Mouse (Mus musculus): ENCODE data around the gene Slc5a1. TPM values are rescaled to one million over a fixed set of nuclear protein-coding genes. Genes with fewer than 3 reads are reported as not detected.

The Slc5a1 gene
- polyA plus RNA-seq, 1 experiment from 2014 or later, result 5.1 TPM

- Histone ChIP-seq H3K36me3 (ENCODE audit: control insufficient read depth, insufficient read depth, low read length) (no peaks in the 10 kb centered on the region), H3K4me1 (ENCODE audit: control insufficient read depth, insufficient read depth, low read length) (no peaks in the 10 kb centered on the region), H3K4me2 (replicated peaks; ENCODE audit: low read depth, low read length) (no peak overlapping the region), H3K27me3 (ENCODE audit: control insufficient read depth, insufficient read depth, low read length) (peaks cover 29% of the 10 kb centered on the region), H3K4me3 (ENCODE audit: low read length) (no peak overlapping the region), H3K9me3 (ENCODE audit: control insufficient read depth, low read length) (no peaks in the 10 kb centered on the region), H3K9ac (ENCODE audit: low read depth, low read length) (no peak overlapping the region), H3K27ac (ENCODE audit: low read depth, low read length) (no peak overlapping the region)
- ATAC-seq (ENCODE audit: low FRiP score, low TSS enrichment), result no peak
- 38% methylated on average over 1 of the region's 1 CpGs for WGBS
These were observed 857 bp downstream of the Slc5a1 start for GRCm38 (mm10) chr5:33104876-33105275.

GRCm38 (mm10) chr5:33105660-33106059 lies 1.6 kb downstream of the Slc5a1 start:
- Histone ChIP-seq H3K27ac (ENCODE audit: low read depth, low read length) (no peak overlapping the region), H3K4me3 (ENCODE audit: low read length) (no peak overlapping the region), H3K27me3 (ENCODE audit: control insufficient read depth, insufficient read depth, low read length) (peaks cover 29% of the 10 kb centered on the region), H3K4me1 (ENCODE audit: control insufficient read depth, insufficient read depth, low read length) (no peaks in the 10 kb centered on the region), H3K4me2 (replicated peaks; ENCODE audit: low read depth, low read length) (no peak overlapping the region), H3K9me3 (ENCODE audit: control insufficient read depth, low read length) (no peaks in the 10 kb centered on the region), H3K36me3 (ENCODE audit: control insufficient read depth, insufficient read depth, low read length) (no peaks in the 10 kb centered on the region), H3K9ac (ENCODE audit: low read depth, low read length) (no peak overlapping the region)
- no peak for ATAC-seq (ENCODE audit: low FRiP score, low TSS enrichment)
- 88% methylated on average over 6 of the region's 6 CpGs for WGBS

- ATAC-seq (ENCODE audit: low FRiP score, low TSS enrichment), result no peak
- no peaks in the 10 kb centered on the region for H3K4me1 ChIP-seq (ENCODE audit: control insufficient read depth, insufficient read depth, low read length)
- no peak overlapping the region for H3K27ac ChIP-seq (ENCODE audit: low read depth, low read length)
- H3K9me3 ChIP-seq (ENCODE audit: control insufficient read depth, low read length), result no peaks in the 10 kb centered on the region
- no peak overlapping the region for H3K9ac ChIP-seq (ENCODE audit: low read depth, low read length)
- peaks cover 29% of the 10 kb centered on the region for H3K27me3 ChIP-seq (ENCODE audit: control insufficient read depth, insufficient read depth, low read length)
- no peak overlapping the region for H3K4me2 ChIP-seq (replicated peaks; ENCODE audit: low read depth, low read length)
- WGBS, result 80% methylated on average over 6 of the region's 6 CpGs
- H3K4me3 ChIP-seq (ENCODE audit: low read length), result no peak overlapping the region
- H3K36me3 ChIP-seq (ENCODE audit: control insufficient read depth, insufficient read depth, low read length), result no peaks in the 10 kb centered on the region
These were observed 3.0 kb downstream of the Slc5a1 start for GRCm38 (mm10) chr5:33107056-33107455.

DNA sequence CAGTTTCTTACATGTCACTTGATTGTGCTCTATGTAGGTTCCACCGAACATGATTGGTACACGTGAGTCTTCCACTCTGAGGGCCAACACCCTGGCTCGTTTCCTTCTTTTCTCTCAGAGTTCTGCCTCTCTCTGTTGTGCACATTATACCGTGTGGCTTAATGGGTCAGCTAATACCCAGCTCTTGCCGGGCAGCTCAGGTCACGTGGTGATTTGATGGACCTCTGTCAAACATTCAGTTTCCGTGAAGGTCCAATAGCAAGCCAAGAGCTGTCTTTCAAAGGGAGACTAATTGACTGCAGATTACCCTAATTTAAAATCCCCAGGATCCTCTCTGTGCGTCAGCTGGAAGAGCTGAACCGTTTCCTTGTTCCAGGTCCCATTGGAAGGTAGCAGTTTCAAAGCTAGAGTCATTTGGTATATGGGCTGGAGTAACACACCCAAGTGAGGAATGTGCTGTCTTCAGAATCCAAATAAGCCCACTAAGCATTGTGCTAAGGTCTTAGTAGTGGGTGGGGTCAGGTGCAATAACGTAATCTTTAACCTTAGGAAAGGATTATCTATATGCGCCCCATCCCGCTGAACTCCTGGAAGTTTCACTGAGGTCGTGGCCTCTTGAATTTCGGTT lies 3.9 kb downstream of the Slc5a1 start:
- peaks cover 26% of the 10 kb centered on the region for H3K27me3 ChIP-seq (ENCODE audit: control insufficient read depth, insufficient read depth, low read length)
- H3K4me2 ChIP-seq (replicated peaks; ENCODE audit: low read depth, low read length), result no peak overlapping the region
- no peaks in the 10 kb centered on the region for H3K4me1 ChIP-seq (ENCODE audit: control insufficient read depth, insufficient read depth, low read length)
- 71% methylated on average over 14 of the region's 14 CpGs for WGBS
- H3K4me3 ChIP-seq (ENCODE audit: low read length), result no peak overlapping the region
- H3K27ac ChIP-seq (ENCODE audit: low read depth, low read length), result no peak overlapping the region
- no peaks in the 10 kb centered on the region for H3K36me3 ChIP-seq (ENCODE audit: control insufficient read depth, insufficient read depth, low read length)
- no peak for ATAC-seq (ENCODE audit: low FRiP score, low TSS enrichment)
- no peak overlapping the region for H3K9ac ChIP-seq (ENCODE audit: low read depth, low read length)
- no peaks in the 10 kb centered on the region for H3K9me3 ChIP-seq (ENCODE audit: control insufficient read depth, low read length)

DNA sequence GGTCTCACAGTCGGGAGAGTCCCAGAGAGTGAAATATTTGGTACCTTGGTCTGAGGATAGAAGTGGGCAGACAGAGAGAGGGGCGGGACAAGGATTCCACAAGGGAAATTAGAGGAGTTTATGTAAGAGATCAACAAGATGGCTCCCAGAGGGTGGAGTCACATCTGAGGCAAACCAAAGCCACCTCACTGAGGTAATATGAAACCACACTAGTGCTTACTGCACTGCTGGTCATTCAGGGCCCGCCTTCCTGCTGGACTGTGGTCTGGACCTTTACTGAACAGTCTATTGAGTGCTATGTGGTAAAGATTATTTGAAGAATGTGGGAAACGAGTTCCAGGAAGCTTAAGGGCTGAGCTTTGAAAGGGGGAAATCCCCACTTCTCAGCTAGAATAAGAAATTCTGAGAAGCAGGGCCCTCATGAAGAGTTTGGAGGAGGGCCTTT lies 17.9 kb downstream of the Slc5a1 start:
- no peaks in the 10 kb centered on the region for H3K36me3 ChIP-seq (ENCODE audit: control insufficient read depth, insufficient read depth, low read length)
- no peak for ATAC-seq (ENCODE audit: low FRiP score, low TSS enrichment)
- no peaks in the 10 kb centered on the region for H3K9me3 ChIP-seq (ENCODE audit: control insufficient read depth, low read length)
- no peak overlapping the region for H3K4me3 ChIP-seq (ENCODE audit: low read length)
- H3K4me2 ChIP-seq (replicated peaks; ENCODE audit: low read depth, low read length), result no peak overlapping the region
- H3K4me1 ChIP-seq (ENCODE audit: control insufficient read depth, insufficient read depth, low read length), result no peaks in the 10 kb centered on the region
- no peak overlapping the region for H3K27ac ChIP-seq (ENCODE audit: low read depth, low read length)
- WGBS, result 59% methylated on average over 4 of the region's 4 CpGs
- no peaks in the 10 kb centered on the region for H3K27me3 ChIP-seq (ENCODE audit: control insufficient read depth, insufficient read depth, low read length)
- H3K9ac ChIP-seq (ENCODE audit: low read depth, low read length), result no peak overlapping the region

DNA sequence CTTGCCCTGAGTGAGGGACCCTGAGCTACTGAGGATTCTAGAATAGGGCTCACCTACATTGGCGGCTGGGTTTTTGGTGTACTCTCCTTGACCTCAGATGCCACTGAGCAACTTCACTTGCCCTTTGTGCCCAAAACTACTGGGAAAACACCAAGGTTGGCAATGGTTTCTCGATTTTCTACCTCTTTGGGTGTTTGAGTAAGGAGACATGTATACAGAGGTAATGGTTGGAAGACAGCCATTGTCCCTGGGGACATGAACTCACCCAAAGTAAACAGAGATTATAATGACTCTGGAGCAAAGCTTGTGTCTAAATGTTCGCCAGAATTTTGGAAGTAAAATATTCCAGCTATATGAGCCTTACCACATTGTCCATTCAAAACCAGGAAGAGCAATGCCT lies 19.6 kb downstream of the Slc5a1 start:
- Histone ChIP-seq H3K27ac (ENCODE audit: low read depth, low read length) (no peak overlapping the region), H3K4me3 (ENCODE audit: low read length) (no peak overlapping the region), H3K4me2 (replicated peaks; ENCODE audit: low read depth, low read length) (no peak overlapping the region), H3K4me1 (ENCODE audit: control insufficient read depth, insufficient read depth, low read length) (no peaks in the 10 kb centered on the region), H3K9me3 (ENCODE audit: control insufficient read depth, low read length) (no peaks in the 10 kb centered on the region), H3K36me3 (ENCODE audit: control insufficient read depth, insufficient read depth, low read length) (no peaks in the 10 kb centered on the region), H3K27me3 (ENCODE audit: control insufficient read depth, insufficient read depth, low read length) (no peaks in the 10 kb centered on the region), H3K9ac (ENCODE audit: low read depth, low read length) (no peak overlapping the region)
- no peak for ATAC-seq (ENCODE audit: low FRiP score, low TSS enrichment)
- WGBS, result 79% methylated on average over 3 of the region's 3 CpGs

DNA sequence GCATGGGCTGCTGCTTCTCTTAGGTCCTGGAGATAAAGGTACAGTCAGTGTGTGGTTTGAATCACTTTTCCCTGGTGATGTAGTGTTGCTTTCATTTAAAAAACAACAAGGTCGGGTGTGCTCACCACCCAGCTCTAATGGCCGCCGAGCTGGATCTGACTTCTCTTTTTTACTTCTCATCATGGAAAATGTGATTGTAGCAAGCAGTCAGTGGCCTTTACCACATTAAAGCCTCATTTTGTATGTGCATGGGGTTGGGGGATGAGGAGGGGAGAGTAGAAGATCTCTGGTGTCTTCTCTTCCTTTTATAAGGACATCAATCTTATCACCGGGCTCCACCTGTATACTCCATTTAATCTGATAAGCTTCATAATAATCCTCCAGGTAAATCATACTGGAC lies 21.3 kb downstream of the Slc5a1 start:
- no peak overlapping the region for H3K9ac ChIP-seq (ENCODE audit: low read depth, low read length)
- no peaks in the 10 kb centered on the region for H3K9me3 ChIP-seq (ENCODE audit: control insufficient read depth, low read length)
- no peaks in the 10 kb centered on the region for H3K27me3 ChIP-seq (ENCODE audit: control insufficient read depth, insufficient read depth, low read length)
- no peak overlapping the region for H3K4me2 ChIP-seq (replicated peaks; ENCODE audit: low read depth, low read length)
- no peak overlapping the region for H3K4me3 ChIP-seq (ENCODE audit: low read length)
- WGBS, result 90% methylated on average over 4 of the region's 4 CpGs
- no peaks in the 10 kb centered on the region for H3K4me1 ChIP-seq (ENCODE audit: control insufficient read depth, insufficient read depth, low read length)
- no peaks in the 10 kb centered on the region for H3K36me3 ChIP-seq (ENCODE audit: control insufficient read depth, insufficient read depth, low read length)
- ATAC-seq (ENCODE audit: low FRiP score, low TSS enrichment), result no peak
- no peak overlapping the region for H3K27ac ChIP-seq (ENCODE audit: low read depth, low read length)

DNA sequence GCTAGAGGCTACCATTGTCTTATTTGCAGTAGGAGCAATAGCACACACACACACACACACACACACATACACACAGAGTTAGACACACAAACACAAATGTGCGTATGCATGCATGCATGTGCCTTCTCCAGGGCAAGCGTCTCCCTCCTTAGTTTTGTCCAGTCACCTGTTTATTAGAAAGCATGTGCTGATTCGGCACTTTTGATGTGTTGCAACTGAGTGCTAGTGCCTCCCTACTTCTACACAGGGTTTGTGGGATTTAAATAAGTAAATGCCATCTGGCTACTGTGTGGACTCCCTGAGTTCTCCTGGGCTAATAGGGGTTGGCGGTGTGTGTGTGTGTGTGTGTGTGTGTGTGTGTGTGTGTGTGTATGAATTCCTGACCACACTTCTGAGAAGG lies 30.1 kb downstream of the Slc5a1 start:
- no peaks in the 10 kb centered on the region for H3K4me1 ChIP-seq (ENCODE audit: control insufficient read depth, insufficient read depth, low read length)
- H3K4me3 ChIP-seq (ENCODE audit: low read length), result no peak overlapping the region
- no peak overlapping the region for H3K27ac ChIP-seq (ENCODE audit: low read depth, low read length)
- no peaks in the 10 kb centered on the region for H3K27me3 ChIP-seq (ENCODE audit: control insufficient read depth, insufficient read depth, low read length)
- no peaks in the 10 kb centered on the region for H3K9me3 ChIP-seq (ENCODE audit: control insufficient read depth, low read length)
- no peak overlapping the region for H3K4me2 ChIP-seq (replicated peaks; ENCODE audit: low read depth, low read length)
- no peak overlapping the region for H3K9ac ChIP-seq (ENCODE audit: low read depth, low read length)
- no peak for ATAC-seq (ENCODE audit: low FRiP score, low TSS enrichment)
- no peaks in the 10 kb centered on the region for H3K36me3 ChIP-seq (ENCODE audit: control insufficient read depth, insufficient read depth, low read length)
- 90% methylated on average over 4 of the region's 4 CpGs for WGBS

- no peak overlapping the region for H3K4me2 ChIP-seq (replicated peaks; ENCODE audit: low read depth, low read length)
- H3K27me3 ChIP-seq (ENCODE audit: control insufficient read depth, insufficient read depth, low read length), result no peaks in the 10 kb centered on the region
- H3K4me3 ChIP-seq (ENCODE audit: low read length), result no peak overlapping the region
- no peak for ATAC-seq (ENCODE audit: low FRiP score, low TSS enrichment)
- H3K27ac ChIP-seq (ENCODE audit: low read depth, low read length), result no peak overlapping the region
- no peaks in the 10 kb centered on the region for H3K4me1 ChIP-seq (ENCODE audit: control insufficient read depth, insufficient read depth, low read length)
- H3K36me3 ChIP-seq (ENCODE audit: control insufficient read depth, insufficient read depth, low read length), result no peaks in the 10 kb centered on the region
- no peak overlapping the region for H3K9ac ChIP-seq (ENCODE audit: low read depth, low read length)
- 90% methylated on average over 5 of the region's 5 CpGs for WGBS
- no peaks in the 10 kb centered on the region for H3K9me3 ChIP-seq (ENCODE audit: control insufficient read depth, low read length)
These were observed 31.6 kb downstream of the Slc5a1 start for GRCm38 (mm10) chr5:33135611-33136010.

Data from kidney, embryonic 14.5 days (tissue).